Mouse (Mus musculus) left cerebral cortex, postnatal 36 days (tissue): ENCODE data around the gene Polm. TPM values are rescaled to one million over a fixed set of nuclear protein-coding genes. Genes with fewer than 3 reads are reported as not detected.
"Not testable (repeated sequence)": the region's sequence is repeated elsewhere in the genome, so short reads cannot be mapped to it uniquely, and the experiment has no call there.

Experiments
- DNase-seq, 2 experiments: peaks; one replicate each; pipeline ENCODE4 v3.0.0; 2021 to 2022; ENCODE audit warnings: low spot score in 2 of 2, mixed read lengths in 1 of 2
- intact Hi-C: fragments of 180-260 bp; cut with DNase I; formaldehyde crosslinking; loops from one replicate; pipeline ENCODE4 v1.15.1; 2025
- total RNA-seq, 2 experiments: library from RNA; stranded (reverse); gene quantifications; 2 replicates each; pipeline ENCODE4 v1.2.3; 2021

Polm gene
- total RNA-seq, 2 experiments from 2014 or later, result 8.9 to 13.7 TPM

DNA sequence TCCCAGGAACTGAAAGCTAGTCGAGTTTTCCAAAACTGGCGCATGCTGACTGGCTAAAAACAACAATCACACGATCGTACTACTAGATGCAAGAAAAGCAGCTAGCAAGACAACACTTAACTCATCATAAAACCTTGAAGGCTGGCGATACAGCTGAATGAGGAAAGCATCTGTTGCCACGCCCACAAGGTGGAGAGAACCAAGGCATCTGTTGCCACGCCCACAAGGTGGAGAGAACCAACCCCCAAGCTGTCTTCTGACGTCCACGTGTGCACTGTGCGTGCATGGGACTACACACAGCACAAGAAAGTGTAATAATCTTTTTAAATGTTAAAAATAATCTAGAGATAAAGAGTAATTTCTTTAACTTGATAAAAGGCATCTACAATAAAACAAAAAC, 24.4 kb downstream of the Polm start:
- no peak for DNase-seq
- intact Hi-C loops, result no loop called here

DNA sequence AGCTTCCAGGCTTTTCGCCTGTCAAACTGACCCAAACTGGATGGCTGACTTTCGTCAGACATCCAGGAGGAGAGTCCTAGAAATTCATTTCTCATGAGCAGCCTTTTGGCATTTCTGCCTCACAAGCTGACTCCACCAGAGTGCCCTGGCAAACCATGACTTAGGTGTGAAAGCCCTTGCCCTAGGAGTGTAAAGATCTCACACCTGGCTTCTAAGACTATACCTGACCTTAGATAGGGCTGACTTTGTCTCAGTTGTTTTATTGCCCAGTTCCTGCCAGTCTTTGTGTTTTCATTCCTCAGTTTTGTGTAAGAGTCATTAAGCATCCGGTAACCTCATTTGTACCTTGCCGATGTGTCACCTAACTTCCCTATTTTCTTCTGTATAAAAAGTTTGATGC, 28.3 kb downstream of the Polm start:
- intact Hi-C loops, DNase-seq: not testable (repeated sequence)

DNA sequence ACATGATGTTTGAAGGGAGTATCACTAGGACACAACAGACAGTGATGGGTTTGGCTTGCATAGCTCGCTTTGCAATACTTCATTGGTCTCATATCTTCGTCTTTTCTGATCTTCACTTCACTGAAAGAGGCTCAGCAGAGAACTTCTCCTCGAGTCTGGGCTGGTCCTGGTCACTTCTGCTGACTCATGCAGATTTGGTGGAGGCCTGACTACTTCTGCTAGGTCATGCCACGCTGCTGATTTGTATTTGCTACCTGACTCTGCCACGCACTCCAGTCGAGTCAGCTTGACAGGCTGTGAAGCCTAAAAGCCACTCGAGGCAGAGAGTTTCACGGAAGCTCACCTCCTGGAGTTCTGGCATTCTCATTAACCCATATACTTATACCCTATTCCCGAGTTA, 29.9 kb downstream of the Polm start:
- intact Hi-C loops, result no loop called here
- DNase-seq, result no peak

DNA sequence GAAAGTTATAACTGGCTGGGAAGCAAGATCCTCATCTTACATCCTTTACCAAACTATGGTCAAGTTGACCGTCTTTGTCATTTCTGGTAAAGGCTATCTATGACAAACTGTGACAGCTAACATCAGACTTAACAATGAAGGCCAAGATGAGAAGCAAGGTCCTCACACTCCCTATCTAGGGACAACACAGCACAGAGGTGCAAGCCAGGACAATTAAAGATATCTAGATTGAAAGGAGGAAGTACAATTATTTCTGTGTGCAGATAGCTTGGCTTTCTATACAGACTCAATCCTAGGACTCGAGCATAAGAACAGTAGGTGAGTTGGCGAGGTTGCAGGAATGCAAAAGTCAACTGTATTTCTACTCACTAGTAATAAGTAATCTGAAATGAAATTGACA, 32.1 kb downstream of the Polm start:
- intact Hi-C loops, result no loop called here
- DNase-seq, result no peak

DNA sequence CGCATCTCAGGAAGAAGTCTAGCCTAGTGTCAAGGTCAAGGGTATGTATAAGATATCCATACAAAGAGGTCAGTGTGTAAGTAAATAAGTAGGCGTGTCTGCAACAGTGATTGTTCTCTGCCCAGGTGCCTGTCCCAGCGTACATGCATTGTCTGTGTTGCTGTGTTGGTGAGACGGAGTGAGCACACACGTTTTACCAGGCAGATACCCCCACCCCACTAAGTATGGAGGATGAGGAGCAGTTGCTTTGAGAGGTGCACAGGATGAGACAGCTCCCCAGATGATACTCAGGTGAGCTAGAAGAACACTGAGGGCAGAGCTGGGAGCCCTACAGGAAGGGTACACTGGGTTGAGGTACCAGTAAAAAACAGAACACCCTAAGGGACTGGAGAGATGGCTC, 33.6 kb downstream of the Polm start:
- no peak for DNase-seq

DNA sequence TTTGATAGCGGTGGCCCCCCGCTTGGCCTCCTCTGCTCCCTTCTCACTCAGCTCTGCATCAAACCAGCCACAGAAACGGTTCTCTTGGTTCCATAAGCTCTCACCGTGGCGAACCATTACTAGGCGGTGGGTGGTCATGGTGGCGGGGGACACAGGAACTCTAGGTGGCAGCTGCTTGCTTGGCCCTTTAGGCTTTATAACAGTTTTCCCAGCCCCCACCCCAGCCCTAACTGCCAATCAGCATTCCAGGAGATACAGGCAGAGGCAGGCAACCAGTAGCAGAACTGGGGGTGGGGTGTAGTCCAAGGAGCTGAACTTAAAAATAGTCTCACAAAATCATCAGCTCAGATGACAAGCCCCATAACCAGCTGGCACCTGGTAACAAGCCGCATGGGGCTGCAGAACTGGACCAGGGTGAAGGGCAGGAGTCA, 34.2 kb downstream of the Polm start, which contains the start of gene Pgam2:
Gene Pgam2, minus strand, starts transcription at position 183 of the 431 bp plus-strand sequence.
- intact Hi-C loops, result no loop called here
- no peak for DNase-seq

More for the DNA sequence above, 33.6 kb downstream of the Polm start:
- intact Hi-C loops, result no loop called here

DNA sequence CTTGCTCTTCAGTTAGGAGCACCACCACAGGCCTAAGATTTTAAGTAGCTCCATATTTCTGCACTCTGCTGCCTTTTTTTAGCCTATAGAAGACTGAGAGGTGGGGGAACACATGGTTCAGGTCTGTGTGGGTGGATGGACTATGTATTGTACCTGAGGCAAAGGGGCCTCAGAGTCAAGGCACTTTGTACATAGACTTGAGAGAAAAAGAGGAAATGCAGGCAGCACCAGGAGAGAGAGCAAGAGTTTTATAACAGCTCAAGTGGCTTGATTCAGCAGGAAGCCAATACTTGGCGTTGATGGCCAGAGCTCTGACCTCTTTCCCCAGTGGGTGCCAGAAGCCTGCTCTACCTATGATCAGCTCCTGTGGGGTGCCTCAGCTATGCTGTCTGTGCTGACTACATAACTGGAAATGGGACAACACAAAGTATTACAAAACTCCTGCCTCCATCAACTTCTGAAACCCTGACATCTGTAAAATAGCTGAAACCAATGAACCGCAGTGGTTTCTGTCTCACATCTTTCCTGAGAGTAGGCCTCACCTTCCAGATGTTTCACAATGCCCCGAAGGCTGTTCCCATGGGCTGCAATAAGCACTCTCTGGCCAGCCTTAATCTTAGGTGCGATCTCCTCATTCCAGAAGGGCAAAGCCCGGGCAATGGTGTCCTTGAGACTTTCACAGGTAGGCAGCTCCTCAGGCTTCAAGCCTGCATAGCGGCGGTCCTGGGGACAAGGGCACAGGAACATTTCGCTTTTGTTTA, 35.2 kb downstream of the Polm start:
- intact Hi-C loops, result no loop called here
- DNase-seq, result no peak

DNA sequence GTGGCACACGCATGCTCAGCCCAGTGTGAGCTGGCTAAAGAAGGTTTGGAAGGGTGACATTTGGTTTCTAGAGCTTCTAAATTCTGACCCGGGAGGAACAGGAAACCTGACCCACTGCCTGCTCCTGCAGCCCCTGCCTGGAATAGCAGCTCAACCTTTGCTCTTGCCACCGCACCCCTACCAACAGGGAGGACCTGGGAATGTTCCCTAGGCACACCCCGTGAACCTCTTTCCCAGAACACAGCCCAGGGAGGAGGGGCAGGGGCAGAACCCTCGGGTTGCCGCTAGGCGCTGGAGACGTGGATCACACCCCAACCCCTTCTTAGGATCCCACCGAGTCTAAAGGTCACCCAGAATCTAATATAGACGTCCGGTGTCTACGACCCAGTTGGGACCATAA, 35.8 kb downstream of the Polm start:
- no peak for DNase-seq
- intact Hi-C loops, result no loop called here

DNA sequence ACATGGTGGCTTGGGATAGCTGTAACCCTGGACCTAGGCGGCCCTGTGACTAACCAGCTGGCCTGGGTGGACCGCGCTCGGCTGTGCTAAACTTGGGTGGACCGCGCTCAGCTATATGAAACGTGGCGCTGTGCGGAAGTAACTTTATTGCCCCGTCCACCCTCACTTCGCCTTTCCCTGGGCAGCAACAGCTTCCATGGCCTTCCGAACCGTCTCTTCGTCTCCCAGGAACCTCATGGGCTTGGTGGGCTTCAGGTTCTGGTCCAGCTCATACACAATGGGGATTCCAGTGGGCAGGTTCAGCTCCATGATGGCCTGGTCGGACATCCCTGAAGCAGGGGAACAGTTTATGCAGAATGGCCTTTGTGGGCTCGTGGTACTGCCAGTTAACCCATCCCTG, 36.3 kb downstream of the Polm start:
- intact Hi-C loops, result no loop called here
- no peak for DNase-seq

DNA sequence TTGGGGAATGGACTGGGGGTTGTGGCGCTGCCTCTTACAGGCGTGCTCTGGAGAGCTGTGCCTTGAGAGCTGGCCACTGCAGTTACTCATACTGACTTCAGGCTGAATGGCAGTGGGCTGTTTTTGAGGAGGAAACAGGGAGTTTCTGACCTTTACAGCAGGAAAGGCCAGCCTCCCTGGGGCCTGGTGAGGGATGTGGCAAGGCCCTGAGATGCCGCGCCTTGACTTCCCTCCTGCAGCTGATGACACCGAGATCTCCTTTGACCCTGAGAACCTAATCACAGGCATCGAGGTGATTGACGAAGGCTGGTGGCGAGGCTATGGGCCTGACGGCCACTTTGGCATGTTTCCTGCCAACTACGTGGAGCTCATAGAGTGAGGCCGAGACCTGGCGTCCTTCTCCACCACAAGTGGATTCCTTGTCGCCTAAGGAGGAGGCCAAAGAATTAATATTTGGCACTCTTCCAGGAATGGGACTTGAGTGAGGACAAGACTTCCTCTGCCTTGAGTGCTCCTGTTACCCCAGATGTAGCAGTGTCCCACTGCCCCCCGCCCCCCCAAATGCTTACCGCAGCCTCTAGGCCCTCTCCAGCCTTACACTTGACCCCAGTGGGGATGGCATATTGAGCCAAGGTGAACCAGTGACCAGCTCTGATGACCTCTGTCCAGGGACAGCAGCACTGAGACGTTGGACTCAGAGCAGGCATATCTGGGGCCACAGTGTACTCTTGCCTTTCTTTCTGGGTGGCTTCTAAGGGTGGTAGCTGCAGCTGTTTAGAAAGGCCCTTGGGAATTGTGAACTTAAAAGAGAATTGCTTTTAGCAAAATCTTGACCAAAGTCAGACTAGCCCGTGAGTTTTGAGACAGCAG, 38.0 kb downstream of the Polm start:
- intact Hi-C loops, result no loop called here
- DNase-seq, result no peak

DNA sequence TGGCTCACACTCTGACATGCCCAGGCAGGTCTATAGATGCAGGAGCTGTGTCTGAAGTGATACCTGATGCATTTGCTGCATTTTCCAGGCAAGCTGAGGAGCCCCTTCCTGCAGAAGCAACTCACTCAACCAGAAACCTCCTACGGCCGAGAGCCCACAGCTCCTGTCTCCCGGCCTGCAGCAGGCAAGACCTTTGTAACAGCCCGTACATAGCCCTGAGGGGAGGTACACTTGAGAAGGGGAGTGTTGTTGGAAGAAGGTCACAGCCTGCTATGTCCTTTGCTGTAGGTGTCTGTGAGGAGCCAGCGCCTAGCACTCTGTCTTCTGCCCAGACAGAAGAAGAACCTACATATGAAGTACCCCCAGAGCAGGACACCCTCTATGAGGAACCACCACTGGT, 39.9 kb downstream of the Polm start:
- DNase-seq, result no peak
- intact Hi-C loops, result no loop called here

DNA sequence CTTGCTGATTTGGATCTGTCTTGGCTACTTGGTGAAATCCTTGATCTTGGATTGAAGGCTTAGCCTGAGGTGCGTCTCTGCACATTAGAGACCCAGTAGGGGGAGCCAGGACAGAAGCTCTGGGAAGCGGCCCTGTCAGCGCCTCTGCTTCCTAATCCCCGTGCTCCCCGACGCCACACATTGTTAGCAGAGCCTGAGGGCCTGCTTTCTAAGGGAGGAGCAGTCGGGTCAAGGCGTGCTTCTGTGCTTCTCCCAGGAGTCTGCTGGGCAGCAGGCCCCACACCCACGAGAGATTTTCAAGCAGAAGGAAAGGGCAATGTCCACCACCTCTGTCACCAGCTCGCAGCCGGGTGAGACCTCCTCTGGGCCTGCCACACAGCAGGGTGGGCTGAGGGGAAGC, 40.4 kb downstream of the Polm start:
- no peak for DNase-seq
- intact Hi-C loops, result no loop called here

DNA sequence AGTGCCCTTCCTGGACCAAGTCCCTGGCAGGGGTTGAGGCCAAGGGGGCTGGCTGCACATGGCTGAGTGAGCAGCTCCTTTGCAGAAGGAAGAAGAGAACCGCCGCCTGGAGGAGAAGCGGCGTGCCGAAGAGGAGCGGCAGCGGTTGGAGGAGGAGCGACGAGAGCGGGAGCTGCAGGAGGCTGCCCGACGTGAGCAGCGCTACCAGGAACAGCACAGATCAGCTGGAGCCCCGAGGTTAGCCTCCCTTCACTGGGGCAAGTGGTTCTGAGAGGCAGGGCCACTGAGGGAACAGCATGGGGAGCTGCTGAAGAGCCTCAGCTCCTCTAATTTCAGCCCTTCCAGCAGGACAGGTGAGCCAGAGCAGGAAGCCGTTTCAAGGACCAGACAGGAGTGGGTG, 40.9 kb downstream of the Polm start:
- intact Hi-C loops, result no loop called here
- DNase-seq, result no peak

DNA sequence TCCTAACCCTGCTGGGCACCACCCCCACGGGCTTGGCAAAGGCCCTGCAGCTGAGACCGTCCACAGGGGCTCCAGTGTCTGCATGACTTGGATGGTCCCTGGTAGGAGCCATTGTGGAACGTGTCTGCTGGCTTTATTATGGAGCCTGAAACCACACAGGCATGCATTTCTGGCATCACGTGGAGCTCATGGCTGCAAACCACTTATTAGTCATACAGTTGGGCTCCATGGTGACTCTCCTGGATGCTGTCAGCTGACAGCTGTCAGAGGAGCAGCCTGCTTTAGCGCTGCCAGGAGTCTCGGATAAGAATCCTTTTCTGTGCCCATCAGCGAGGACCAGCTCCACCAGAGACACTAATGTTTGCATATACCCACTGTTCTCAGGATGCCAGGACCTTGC, 42.1 kb downstream of the Polm start:
- DNase-seq, result peak; percentile 30 to 34
- intact Hi-C loops, result no loop called here

DNA sequence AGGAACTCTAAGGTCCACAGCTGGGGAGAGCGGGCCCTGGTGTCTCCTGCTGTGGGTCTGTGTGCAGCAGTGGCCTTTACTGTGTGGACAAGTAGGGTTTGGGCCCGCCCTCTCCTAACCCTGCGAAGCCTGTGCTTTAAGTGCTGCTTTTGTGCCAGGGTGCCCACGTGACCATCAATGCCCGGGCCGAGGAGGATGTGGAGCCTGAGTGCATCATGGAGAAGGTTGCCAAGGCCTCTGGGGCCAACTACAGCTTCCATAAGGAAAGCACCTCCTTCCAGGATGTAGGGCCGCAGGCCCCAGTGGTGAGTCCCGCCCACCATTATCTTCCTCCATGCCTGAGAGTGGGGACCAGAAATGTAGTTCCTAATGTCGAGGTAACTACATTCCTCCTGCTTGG, 42.5 kb downstream of the Polm start:
- DNase-seq, result no peak
- intact Hi-C loops, result no loop called here

DNA sequence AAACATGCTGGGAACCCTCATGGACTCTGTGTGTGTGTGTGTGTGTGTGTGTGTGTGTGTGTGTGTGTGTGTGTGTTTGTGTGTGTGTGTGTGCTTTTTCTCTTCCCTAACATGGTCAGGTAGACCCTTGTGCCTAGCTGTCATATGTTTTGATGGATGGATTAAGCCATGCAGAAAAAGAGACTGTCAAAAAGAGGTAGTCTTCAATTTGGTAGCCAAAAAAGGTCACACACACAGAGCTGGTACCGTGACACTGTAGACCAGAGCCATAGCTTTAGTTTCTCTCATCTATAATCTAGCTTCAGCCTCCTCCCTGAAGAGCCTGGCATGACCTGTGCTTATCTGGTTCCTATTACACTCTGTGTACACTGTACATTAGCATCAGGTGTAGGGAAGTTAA, 47.4 kb downstream of the Polm start:
- no peak for DNase-seq
- intact Hi-C loops, result no loop called here

DNA sequence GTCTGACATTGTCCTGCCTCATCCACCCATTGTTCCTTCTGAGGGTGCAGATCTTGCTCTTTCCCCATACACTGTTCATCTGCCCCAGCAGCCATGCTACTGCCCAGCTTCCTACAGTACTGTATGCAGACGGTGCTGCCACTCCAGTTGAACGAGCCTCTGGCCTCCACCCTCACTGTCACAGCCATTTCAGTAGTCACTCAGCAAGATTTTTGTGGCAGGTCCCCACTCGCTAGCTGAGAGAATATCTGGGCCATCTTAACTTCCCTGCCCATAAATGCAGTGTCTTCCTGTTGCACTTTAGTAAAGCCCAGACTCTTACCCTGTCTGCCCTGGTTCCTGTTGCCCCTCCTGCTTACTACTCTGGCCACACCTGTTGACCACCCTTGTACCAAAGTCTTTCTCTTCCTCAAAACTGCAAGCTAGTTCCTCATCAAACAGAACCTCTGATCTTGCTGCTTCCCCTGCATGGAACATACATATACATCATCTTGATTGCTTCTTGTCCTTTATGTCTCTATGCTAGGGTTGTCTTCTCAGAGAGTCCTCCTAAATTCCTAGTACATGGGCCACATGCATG, 48.0 kb downstream of the Polm start:
- intact Hi-C loops, result loop anchor here (5.0 kb wide), 2 partner anchors 47 to 87 kb away; partner anchors contain the start of genes Pold2 and Polm
- no peak for DNase-seq

DNA sequence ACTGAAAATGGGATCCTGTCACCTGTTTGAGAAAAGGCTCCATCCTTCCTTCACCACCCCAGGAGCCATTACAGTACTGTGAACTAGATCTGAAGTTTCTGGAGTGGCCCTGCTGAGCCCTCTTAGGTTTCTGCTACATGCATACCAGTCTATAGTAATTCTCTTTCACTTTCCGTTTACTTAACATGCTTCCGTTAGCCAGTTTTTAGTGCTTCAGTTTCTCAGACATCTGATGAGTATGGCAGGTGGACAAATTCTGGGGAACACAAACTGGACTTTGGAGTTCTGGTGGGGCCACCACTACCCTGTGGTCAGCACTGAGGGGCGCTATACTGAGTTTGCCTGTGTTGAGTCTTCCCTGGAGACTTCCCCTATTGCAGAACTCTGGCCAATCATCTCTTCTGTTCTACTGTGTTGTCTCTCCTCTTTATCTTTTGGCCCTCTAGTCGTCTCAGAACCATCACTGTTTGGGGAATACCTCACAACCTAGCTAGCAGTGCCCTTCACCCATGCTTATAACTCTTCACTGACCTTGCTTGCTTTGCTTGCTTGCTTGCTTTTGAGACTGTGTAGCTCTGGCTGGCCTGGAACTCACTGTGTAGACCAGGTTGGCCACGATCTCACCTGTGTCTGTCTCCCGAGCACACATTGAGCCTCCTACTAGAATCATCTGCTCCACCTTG, 48.6 kb downstream of the Polm start:
- intact Hi-C loops, result loop anchor here (5.0 kb wide), 2 partner anchors 48 to 88 kb away; partner anchors contain the start of genes Pold2 and Polm
- DNase-seq, result no peak

DNA sequence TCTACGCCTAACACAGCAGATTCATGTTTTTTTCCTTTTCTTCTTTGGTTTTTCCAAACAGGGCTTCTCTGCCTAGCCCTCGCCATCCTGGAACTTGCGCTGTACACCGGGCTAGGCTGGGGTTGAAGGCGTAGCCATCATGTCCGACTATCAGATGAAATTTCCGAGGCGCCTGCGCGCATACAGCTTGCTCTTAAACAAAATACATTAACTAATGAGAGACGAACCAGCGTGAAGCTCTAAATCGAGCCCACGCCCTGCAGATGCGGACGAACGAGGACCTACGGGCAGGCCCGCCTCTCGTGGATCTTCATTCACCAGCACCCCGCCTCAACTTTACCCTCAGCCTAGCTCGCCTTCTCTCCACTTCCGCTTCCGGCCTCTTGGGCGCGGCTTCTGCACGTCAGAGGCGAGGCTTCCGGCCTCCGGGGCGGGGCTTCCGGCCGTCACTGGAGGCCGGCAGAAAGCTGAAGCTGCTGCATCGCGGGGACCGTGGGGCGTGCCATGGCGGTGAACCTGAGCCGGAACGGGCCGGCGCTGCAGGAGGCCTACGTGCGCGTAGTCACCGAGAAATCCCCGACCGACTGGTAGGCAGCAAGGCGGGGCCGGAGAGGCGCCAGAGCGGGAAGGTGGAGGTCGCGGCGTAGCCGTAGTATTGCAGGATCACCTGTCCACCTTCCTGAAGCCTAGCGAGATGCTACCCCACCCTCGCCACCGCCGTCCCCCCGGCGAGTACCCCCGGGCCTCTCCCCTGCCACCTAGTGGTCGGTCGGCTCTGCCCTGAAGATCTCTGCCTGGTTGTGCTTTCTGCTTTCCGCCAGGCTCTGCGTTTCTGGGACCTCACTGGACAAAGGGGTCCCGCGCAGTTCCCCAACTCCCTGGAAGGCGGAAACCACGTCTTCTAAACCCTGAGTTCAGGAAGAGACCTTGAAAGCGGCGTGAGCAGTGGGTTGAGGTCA, 49.5 kb downstream of the Polm start, which contains the start of gene Dbnl:
Gene Dbnl, plus strand, starts transcription at position 433 of the 959 bp plus-strand sequence.
- DNase-seq, result peak; percentile 95 to 96
- intact Hi-C loops, result loop anchor here (5.0 kb wide), 2 partner anchors 49 to 89 kb away; partner anchors contain the start of genes Pold2 and Polm
